Mouse (Mus musculus): ENCODE measurements at regions not wholly inside any gene's neighbourhood (a gene's known extent, or its start where the extent isn't known, plus 50 kb on each side); places are given as distances from the start of the nearest gene placed in this dataset.

DNA sequence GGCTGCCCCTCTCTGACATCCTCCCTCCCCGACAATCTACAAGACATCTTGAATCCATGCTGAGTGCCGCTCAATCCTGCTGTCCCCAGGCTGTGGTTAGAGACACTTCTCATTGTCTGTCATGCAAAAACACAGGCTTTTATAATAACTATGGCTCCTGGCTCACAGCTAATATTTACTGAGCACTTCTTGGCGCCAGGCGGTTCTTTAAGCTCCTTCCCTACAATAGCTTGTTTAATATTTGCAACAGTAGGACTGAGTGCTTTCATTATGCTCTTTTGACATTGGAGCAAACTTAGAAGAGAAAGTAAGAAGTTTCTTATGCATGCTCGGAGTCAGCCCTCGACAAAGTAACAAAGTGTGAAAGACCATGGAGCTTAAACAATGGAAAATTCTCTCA is 151.6 kb upstream of the Irx6 start:
- no peak for DNase-seq

GRCm38 (mm10) chr8:92529756-92530155 is 144.3 kb upstream of the Irx6 start:
- no peak for DNase-seq

GRCm38 (mm10) chr8:92540636-92541035 is 133.5 kb upstream of the Irx6 start:
- DNase-seq, result no peak

- DNase-seq, result no peak
These were observed 128.6 kb upstream of the Irx6 start for GRCm38 (mm10) chr8:92545347-92546059.

- no peak for DNase-seq
These were observed 118.9 kb upstream of the Irx6 start for GRCm38 (mm10) chr8:92555140-92555539.

- DNase-seq, result peak; percentile 66
These were observed 118.5 kb upstream of the Irx6 start for GRCm38 (mm10) chr8:92555631-92556030.

GRCm38 (mm10) chr8:92562471-92562870 is 111.6 kb upstream of the Irx6 start:
- no peak for DNase-seq

- no peak for DNase-seq
These were observed 111.1 kb upstream of the Irx6 start for GRCm38 (mm10) chr8:92562962-92563361.

DNA sequence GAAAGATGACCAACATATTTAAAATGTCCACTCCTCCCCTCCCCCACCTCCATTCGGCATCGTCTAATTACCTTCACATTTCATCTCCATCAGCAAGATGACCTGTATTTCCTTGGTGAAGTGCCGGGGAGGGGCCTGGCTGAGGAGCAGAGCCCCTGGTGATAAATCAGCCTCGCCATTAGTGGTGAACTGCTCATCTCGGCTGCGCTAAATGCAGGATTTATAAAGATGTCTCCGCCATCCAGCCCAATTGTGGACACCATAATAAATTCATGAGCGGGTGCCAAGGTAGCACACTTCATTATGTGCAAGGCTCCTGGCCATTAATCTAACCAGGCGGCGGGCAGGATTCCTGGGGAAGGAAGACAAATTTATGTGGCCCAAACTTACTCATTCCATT is 104.4 kb upstream of the Irx6 start:
- no peak for DNase-seq

DNA sequence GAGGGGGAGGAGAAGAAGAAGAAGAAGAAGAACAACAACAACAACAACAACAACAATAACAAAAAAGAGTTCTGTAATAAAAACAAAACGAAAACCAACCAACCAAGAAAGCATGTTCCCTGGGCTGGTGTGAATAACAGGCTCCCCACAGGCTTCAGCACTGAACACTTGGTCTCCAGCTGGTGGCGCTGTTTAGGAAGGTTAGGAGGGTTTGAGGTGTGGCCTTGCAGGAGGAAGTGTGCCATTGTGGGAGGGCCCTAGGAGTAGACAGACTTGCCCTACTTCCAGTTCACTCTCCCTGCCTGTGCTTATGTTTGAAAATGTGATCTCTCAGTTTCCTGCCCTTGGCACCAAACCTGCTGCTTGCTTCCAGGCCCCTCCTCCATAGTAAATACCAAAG is 94.6 kb upstream of the Irx6 start:
- no peak for DNase-seq

DNA sequence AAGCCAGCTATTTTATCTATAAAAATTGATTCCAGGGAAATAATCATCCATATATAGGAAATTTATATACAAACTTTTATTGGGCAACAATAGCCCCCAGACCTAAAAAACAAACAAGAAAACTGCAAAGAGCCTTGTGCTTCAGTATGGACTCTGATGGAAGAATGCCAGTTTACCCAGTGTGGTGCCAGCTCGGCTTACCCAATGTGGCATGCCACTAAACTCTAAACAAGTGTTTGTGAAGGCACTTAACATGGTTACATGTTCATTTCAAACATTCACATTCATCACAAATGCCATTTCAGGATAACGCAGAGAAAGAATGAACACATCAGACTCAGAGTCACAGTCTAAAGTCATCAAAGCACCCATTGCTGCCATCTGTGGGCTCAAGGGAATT is 93.0 kb upstream of the Irx6 start:
- no peak for DNase-seq

DNA sequence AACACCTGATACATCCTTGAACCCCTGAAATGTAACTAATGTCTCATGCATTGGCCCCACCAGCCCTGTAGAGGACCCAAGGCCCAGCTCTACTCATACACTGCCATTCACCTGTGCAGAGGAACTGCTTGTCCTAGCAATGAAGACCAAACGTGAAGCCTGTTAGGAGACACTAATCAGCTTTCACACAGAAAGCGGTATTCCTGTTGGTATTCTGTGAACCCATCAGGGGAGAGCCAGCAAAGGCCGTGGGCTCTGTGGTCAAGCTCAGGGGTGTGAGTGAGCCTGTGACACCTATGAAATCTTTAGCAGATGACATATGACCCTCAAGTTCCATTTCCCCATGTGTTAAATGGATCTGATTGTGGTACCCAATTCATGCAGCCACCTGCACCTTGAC is 73.3 kb upstream of the Irx6 start:
- DNase-seq, result no peak

GRCm38 (mm10) chr8:92602973-92603372 is 71.1 kb upstream of the Irx6 start:
- no peak for DNase-seq

DNA sequence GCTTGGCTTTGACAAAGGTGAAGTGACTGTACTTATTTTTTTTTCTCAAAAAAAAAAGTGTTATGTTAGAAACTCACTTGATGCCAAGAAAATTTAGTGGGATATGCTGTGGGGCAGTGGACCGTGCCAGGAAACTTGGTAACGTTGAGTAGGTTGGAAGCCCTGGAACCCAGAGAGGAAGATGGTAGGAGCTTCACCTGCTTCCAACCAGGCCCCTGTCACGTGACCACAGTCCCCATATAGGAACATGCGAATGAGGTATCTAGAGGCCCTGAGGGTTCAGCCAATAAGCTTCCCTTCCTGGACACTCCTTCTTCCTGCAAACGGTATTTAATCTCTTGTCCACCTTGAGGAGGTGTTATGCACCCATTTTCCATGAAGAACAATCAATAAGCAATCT is 68.5 kb upstream of the Irx6 start:
- no peak for DNase-seq

- no peak for DNase-seq
These were observed 66.5 kb upstream of the Irx6 start for GRCm38 (mm10) chr8:92607604-92608003.

GRCm38 (mm10) chr8:92609908-92610307 is 64.2 kb upstream of the Irx6 start:
- no peak for DNase-seq

- DNase-seq, result no peak
These were observed 63.5 kb upstream of the Irx6 start for GRCm38 (mm10) chr8:92610487-92611059.

- DNase-seq, result peak; percentile 32
These were observed 60.6 kb upstream of the Irx6 start for GRCm38 (mm10) chr8:92613486-92613885.

DNA sequence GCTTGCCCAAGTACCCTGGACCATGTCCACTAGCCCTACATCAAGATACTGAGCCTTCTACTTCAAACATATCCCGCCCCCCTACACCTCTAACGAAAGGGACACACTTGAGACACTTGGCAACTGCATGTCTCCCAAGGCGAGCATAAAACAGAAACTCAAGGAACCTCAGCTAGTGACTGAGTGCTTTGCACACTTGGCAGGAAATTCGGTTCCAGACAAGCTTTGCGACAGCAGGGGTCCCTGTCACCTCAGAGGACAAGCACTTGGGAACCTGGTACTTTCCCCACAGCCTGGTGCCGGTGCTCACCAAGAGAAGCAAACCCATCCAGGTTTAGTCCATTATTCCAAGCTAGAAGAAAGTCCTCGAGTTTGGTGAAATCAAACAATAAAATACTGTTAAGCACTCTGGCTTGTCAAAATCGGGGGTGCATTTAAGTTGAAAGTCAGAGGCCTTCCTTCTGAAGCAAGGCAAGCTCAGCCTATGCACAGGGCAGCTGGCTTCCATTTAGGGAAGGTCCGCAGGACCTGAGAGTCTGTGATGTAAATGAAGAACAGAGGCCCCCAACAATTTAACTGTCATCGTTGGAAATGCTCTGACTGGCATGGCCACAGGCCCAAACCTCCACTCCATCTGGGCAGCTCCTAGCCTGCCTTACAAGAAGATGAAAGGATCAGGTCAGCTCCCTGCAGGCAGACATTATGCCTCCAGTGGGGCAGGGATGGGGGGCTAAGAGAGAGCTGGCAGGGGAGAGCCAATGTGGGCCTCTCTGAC is 57.6 kb upstream of the Irx6 start:
- DNase-seq, result no peak

- DNase-seq, result no peak
These were observed 55.8 kb upstream of the Irx6 start for GRCm38 (mm10) chr8:92618281-92618680.

Measured in heart, postnatal 4 days (tissue).